Mouse (Mus musculus) bone marrow macrophage, adult 2 months (primary cell): ENCODE measurements around the gene Styx. TPM values are rescaled to one million over a fixed set of nuclear protein-coding genes. Genes with fewer than 3 reads are reported as not detected.

Source experiments
- H3K27ac ChIP-seq: 2 replicates; pipeline ENCODE4 v1.5.1; 2012; ENCODE audit warnings: low read depth, low read length; ENCODE audit not compliant: insufficient read depth
- H3K4me1 ChIP-seq: 2 replicates; pipeline ENCODE4 v1.6.1; 2012; ENCODE audit warnings: low read length; ENCODE audit not compliant: control insufficient read depth, insufficient read depth
- H3K4me3 ChIP-seq: 2 replicates; pipeline ENCODE4 v1.5.1; 2012; ENCODE audit warnings: mild to moderate bottlenecking, low read length, moderate library complexity; ENCODE audit not compliant: insufficient read depth
- CTCF ChIP-seq: IDR thresholded peaks from 2 replicates; pipeline ENCODE4 v1.5.1; 2012; ENCODE audit warnings: low read depth, mild to moderate bottlenecking, low read length, moderate library complexity
- POLR2A ChIP-seq: IDR thresholded peaks from 2 replicates; pipeline ENCODE4 v1.6.1; 2012; ENCODE audit warnings: mild to moderate bottlenecking, low read depth, low read length, borderline replicate concordance
- polyA plus RNA-seq: library from polyadenylated mRNA; stranded (reverse); fragments of >200 nt; gene quantifications from 2 replicates; pipeline ENCODE4 v1.2.4, GENCODE M21; 2012; ENCODE audit not compliant: missing spikeins, insufficient read depth, insufficient read length

The Styx gene
- polyA plus RNA-seq, 1 experiment, result 20.9 TPM

GRCm38 (mm10) chr14:45452148-45452547 is 101.3 kb downstream of the Styx start:
- no peak for TF ChIP-seq POLR2A
- TF ChIP-seq CTCF, result no peak
- H3K4me1 ChIP-seq, result no peaks in the 10 kb centered on the region
- H3K27ac ChIP-seq, result no peak overlapping the region
- no peak overlapping the region for H3K4me3 ChIP-seq

- no peak for TF ChIP-seq CTCF
- no peak for TF ChIP-seq POLR2A
- H3K27ac ChIP-seq, result no peak overlapping the region
- no peak overlapping the region for H3K4me3 ChIP-seq
- no peaks in the 10 kb centered on the region for H3K4me1 ChIP-seq
These were observed 102.1 kb downstream of the Styx start for GRCm38 (mm10) chr14:45452861-45453512.

- Histone ChIP-seq H3K27ac (no peak overlapping the region), H3K4me3 (no peak overlapping the region), H3K4me1 (no peaks in the 10 kb centered on the region)
- no peak for TF ChIP-seq CTCF
- no peak for TF ChIP-seq POLR2A
These were observed 102.8 kb downstream of the Styx start for GRCm38 (mm10) chr14:45453538-45454233.

GRCm38 (mm10) chr14:45455651-45456501 is 105.0 kb downstream of the Styx start:
- TF ChIP-seq POLR2A, result no peak
- no peak for TF ChIP-seq CTCF
- H3K4me1 ChIP-seq, result no peaks in the 10 kb centered on the region
- no peak overlapping the region for H3K4me3 ChIP-seq
- no peak overlapping the region for H3K27ac ChIP-seq

GRCm38 (mm10) chr14:45456502-45456846 is 105.6 kb downstream of the Styx start:
- Histone ChIP-seq H3K4me3 (no peak overlapping the region), H3K27ac (no peak overlapping the region), H3K4me1 (no peaks in the 10 kb centered on the region)
- TF ChIP-seq POLR2A (no peak), CTCF (no peak)

GRCm38 (mm10) chr14:45457003-45457402 is 106.1 kb downstream of the Styx start:
- H3K4me3 ChIP-seq, result no peak overlapping the region
- H3K4me1 ChIP-seq, result no peaks in the 10 kb centered on the region
- no peak overlapping the region for H3K27ac ChIP-seq
- TF ChIP-seq POLR2A (no peak), CTCF (no peak)

- no peaks in the 10 kb centered on the region for H3K4me1 ChIP-seq
These were observed 109.0 kb downstream of the Styx start for GRCm38 (mm10) chr14:45459877-45460276.

GRCm38 (mm10) chr14:45460491-45460890 is 109.6 kb downstream of the Styx start:
- Histone ChIP-seq H3K27ac (no peak overlapping the region), H3K4me1 (no peaks in the 10 kb centered on the region), H3K4me3 (no peak overlapping the region)
- TF ChIP-seq CTCF (no peak), POLR2A (no peak)

More at GRCm38 (mm10) chr14:45459877-45460276, 109.0 kb downstream of the Styx start:
- Histone ChIP-seq H3K4me3 (no peak overlapping the region), H3K27ac (no peak overlapping the region)
- TF ChIP-seq POLR2A (no peak), CTCF (no peak)

- TF ChIP-seq POLR2A (no peak), CTCF (no peak)
- Histone ChIP-seq H3K4me3 (no peak overlapping the region), H3K27ac (no peak overlapping the region), H3K4me1 (no peaks in the 10 kb centered on the region)
These were observed 111.1 kb downstream of the Styx start for GRCm38 (mm10) chr14:45461945-45462344.
